Mouse (Mus musculus) intestine, embryonic 15.5 days (tissue): ENCODE measurements at regions not wholly inside any gene's neighbourhood (a gene's known extent, or its start where the extent isn't known, plus 50 kb on each side); places are given as distances from the start of the nearest gene placed in this dataset.

Source experiments
- ATAC-seq: fragments of 200-750 bp; cut with Nextera tagmentation; 2 replicates; pipeline ENCODE4 v1.8.0; 2017; ENCODE audit warnings: moderate TSS enrichment, moderate library complexity
- H3K27ac ChIP-seq: fragments of 300-500 bp; sonication (generic); 2 replicates; pipeline ENCODE4 v1.5.1; 2015; ENCODE audit warnings: mild to moderate bottlenecking, inconsistent platforms
- H3K27me3 ChIP-seq: fragments of 300-500 bp; sonication (generic); replicated peaks from 2 replicates; pipeline ENCODE4 v1.6.1; 2015; ENCODE audit warnings: inconsistent platforms
- H3K36me3 ChIP-seq: fragments of 300-500 bp; sonication (generic); 2 replicates; pipeline ENCODE4 v1.6.1; 2015; ENCODE audit warnings: inconsistent platforms
- H3K4me1 ChIP-seq: fragments of 300-500 bp; sonication (generic); replicated peaks from 2 replicates; pipeline ENCODE4 v1.6.1; 2015; ENCODE audit warnings: inconsistent platforms
- H3K4me2 ChIP-seq: fragments of 300-500 bp; sonication (generic); replicated peaks from 2 replicates; pipeline ENCODE4 v1.6.1; 2015; ENCODE audit warnings: mild to moderate bottlenecking, inconsistent platforms
- H3K4me3 ChIP-seq: fragments of 300-500 bp; sonication (generic); replicated peaks from 2 replicates; pipeline ENCODE4 v1.5.1; 2015; ENCODE audit warnings: inconsistent platforms
- H3K9ac ChIP-seq: fragments of 300-500 bp; sonication (generic); 2 replicates; pipeline ENCODE4 v1.6.1; 2015; ENCODE audit warnings: inconsistent platforms
- H3K9me3 ChIP-seq: fragments of 300-500 bp; sonication (generic); 2 replicates; pipeline ENCODE4 v1.6.1; 2016; ENCODE audit warnings: inconsistent platforms
- WGBS: fragments of 180-500 bp; shearing (Covaris S2); methylation state at CpG from one replicate; pipeline ENCODE4 v1.1.7; 2015; 5-methylcytosine and 5-hydroxymethylcytosine counted together

GRCm38 (mm10) chr4:72060605-72061352 lies 139.9 kb downstream of the Tle1 start:
- Histone ChIP-seq H3K4me3 (no peak overlapping the region), H3K27me3 (no peaks in the 10 kb centered on the region), H3K9ac (no peak overlapping the region), H3K9me3 (no peaks in the 10 kb centered on the region), H3K27ac (no peak overlapping the region), H3K4me1 (0 out of 2 replicates have a peak, but pooled peaks cover 3% of the 10 kb centered on the region), H3K4me2 (no peak overlapping the region), H3K36me3 (no peaks in the 10 kb centered on the region)
- 57% methylated on average over 6 of the region's 6 CpGs for WGBS
- ATAC-seq = peak; percentile 95

GRCm38 (mm10) chr4:72049638-72050454 lies 150.9 kb downstream of the Tle1 start:
- H3K27ac ChIP-seq = no peak overlapping the region
- no peak overlapping the region for H3K4me2 ChIP-seq
- peak; percentile 83 for ATAC-seq
- WGBS = 12% methylated on average over 6 of the region's 6 CpGs
- H3K36me3 ChIP-seq = no peaks in the 10 kb centered on the region
- H3K9me3 ChIP-seq = no peaks in the 10 kb centered on the region
- H3K9ac ChIP-seq = no peak overlapping the region
- no peaks in the 10 kb centered on the region for H3K4me1 ChIP-seq
- H3K4me3 ChIP-seq = no peak overlapping the region
- no peaks in the 10 kb centered on the region for H3K27me3 ChIP-seq

GRCm38 (mm10) chr4:72022152-72022551 lies 178.6 kb downstream of the Tle1 start:
- Histone ChIP-seq H3K4me2 (no peak overlapping the region), H3K9me3 (no peaks in the 10 kb centered on the region), H3K27ac (no peak overlapping the region), H3K4me1 (no peaks in the 10 kb centered on the region), H3K36me3 (no peaks in the 10 kb centered on the region), H3K4me3 (no peak overlapping the region), H3K9ac (no peak overlapping the region), H3K27me3 (no peaks in the 10 kb centered on the region)
- 74% methylated on average over 2 of the region's 2 CpGs for WGBS
- ATAC-seq = peak; percentile 53; the same call in 1 of the 2 replicates

GRCm38 (mm10) chr4:72014221-72014850 lies 186.4 kb downstream of the Tle1 start:
- Histone ChIP-seq H3K9ac (no peak overlapping the region), H3K4me3 (no peak overlapping the region), H3K27ac (no peak overlapping the region), H3K27me3 (no peaks in the 10 kb centered on the region), H3K4me1 (no peaks in the 10 kb centered on the region), H3K36me3 (no peaks in the 10 kb centered on the region), H3K4me2 (no peak overlapping the region), H3K9me3 (no peaks in the 10 kb centered on the region)
- no peak for ATAC-seq
- WGBS = 45% methylated on average over 2 of the region's 2 CpGs

GRCm38 (mm10) chr4:72013583-72013982 lies 187.1 kb downstream of the Tle1 start:
- WGBS = 66% methylated on average over 3 of the region's 3 CpGs
- H3K27me3 ChIP-seq = no peaks in the 10 kb centered on the region
- H3K9ac ChIP-seq = no peak overlapping the region
- no peak overlapping the region for H3K4me3 ChIP-seq
- H3K27ac ChIP-seq = no peak overlapping the region
- ATAC-seq = no peak
- H3K36me3 ChIP-seq = no peaks in the 10 kb centered on the region
- no peaks in the 10 kb centered on the region for H3K9me3 ChIP-seq
- H3K4me1 ChIP-seq = no peaks in the 10 kb centered on the region
- no peak overlapping the region for H3K4me2 ChIP-seq

GRCm38 (mm10) chr4:72010316-72010715 lies 190.4 kb downstream of the Tle1 start:
- WGBS = 76% methylated on average over 4 of the region's 4 CpGs
- H3K4me3 ChIP-seq = no peak overlapping the region

GRCm38 (mm10) chr4:72005926-72006325 lies 194.8 kb downstream of the Tle1 start:
- Histone ChIP-seq H3K4me1 (no peaks in the 10 kb centered on the region), H3K9me3 (no peaks in the 10 kb centered on the region), H3K4me3 (no peak overlapping the region), H3K36me3 (no peaks in the 10 kb centered on the region), H3K27ac (no peak overlapping the region), H3K27me3 (no peaks in the 10 kb centered on the region), H3K4me2 (no peak overlapping the region), H3K9ac (no peak overlapping the region)
- ATAC-seq = peak; percentile 43; the same call in 1 of the 2 replicates

More at GRCm38 (mm10) chr4:72010316-72010715, 190.4 kb downstream of the Tle1 start:
- no peaks in the 10 kb centered on the region for H3K27me3 ChIP-seq
- no peak for ATAC-seq
- no peak overlapping the region for H3K4me2 ChIP-seq
- H3K9me3 ChIP-seq = no peaks in the 10 kb centered on the region
- H3K27ac ChIP-seq = no peak overlapping the region
- H3K9ac ChIP-seq = no peak overlapping the region
- H3K4me1 ChIP-seq = no peaks in the 10 kb centered on the region
- no peaks in the 10 kb centered on the region for H3K36me3 ChIP-seq

GRCm38 (mm10) chr4:72001221-72001875 lies 199.4 kb downstream of the Tle1 start:
- no peak overlapping the region for H3K4me2 ChIP-seq
- H3K9me3 ChIP-seq = no peaks in the 10 kb centered on the region
- H3K27me3 ChIP-seq = no peaks in the 10 kb centered on the region
- H3K4me3 ChIP-seq = no peak overlapping the region
- ATAC-seq = no peak
- 72% methylated on average over 2 of the region's 2 CpGs for WGBS
- no peak overlapping the region for H3K9ac ChIP-seq
- no peaks in the 10 kb centered on the region for H3K36me3 ChIP-seq
- H3K27ac ChIP-seq = no peak overlapping the region
- H3K4me1 ChIP-seq = no peaks in the 10 kb centered on the region

GRCm38 (mm10) chr4:71968701-71969100 lies 210.9 kb upstream of the Gm11232 start:
- WGBS = 28% methylated on average over 1 of the region's 1 CpGs
- ATAC-seq = no peak

GRCm38 (mm10) chr4:71953441-71953840 lies 195.7 kb upstream of the Gm11232 start:
- H3K4me3 ChIP-seq = no peak overlapping the region
- no peak overlapping the region for H3K27ac ChIP-seq
- H3K36me3 ChIP-seq = no peaks in the 10 kb centered on the region
- 88% methylated on average over 2 of the region's 2 CpGs for WGBS
- H3K4me2 ChIP-seq = no peak overlapping the region
- H3K9ac ChIP-seq = no peak overlapping the region
- ATAC-seq = no peak
- no peaks in the 10 kb centered on the region for H3K9me3 ChIP-seq
- no peaks in the 10 kb centered on the region for H3K27me3 ChIP-seq
- no peaks in the 10 kb centered on the region for H3K4me1 ChIP-seq

More at GRCm38 (mm10) chr4:71968701-71969100, 210.9 kb upstream of the Gm11232 start:
- Histone ChIP-seq H3K4me1 (no peaks in the 10 kb centered on the region), H3K27ac (no peak overlapping the region), H3K36me3 (no peaks in the 10 kb centered on the region), H3K9me3 (no peaks in the 10 kb centered on the region), H3K4me2 (no peak overlapping the region), H3K27me3 (no peaks in the 10 kb centered on the region), H3K9ac (no peak overlapping the region), H3K4me3 (no peak overlapping the region)

GRCm38 (mm10) chr4:71933240-71933986 lies 175.6 kb upstream of the Gm11232 start:
- H3K36me3 ChIP-seq = no peaks in the 10 kb centered on the region
- no peak overlapping the region for H3K4me3 ChIP-seq
- H3K4me2 ChIP-seq = no peak overlapping the region
- H3K4me1 ChIP-seq = no peaks in the 10 kb centered on the region
- no peak for ATAC-seq
- no peak overlapping the region for H3K9ac ChIP-seq
- no peak overlapping the region for H3K27ac ChIP-seq
- no peaks in the 10 kb centered on the region for H3K27me3 ChIP-seq
- no peaks in the 10 kb centered on the region for H3K9me3 ChIP-seq
- WGBS = 51% methylated on average over 2 of the region's 2 CpGs
